Mouse (Mus musculus) G1E (cell line): Measurements from ENCODE around the gene Ptprh. TPM values are rescaled to one million over a fixed set of nuclear protein-coding genes. Genes with fewer than 3 reads are reported as not detected.
"Not testable (repeated sequence)": the region's sequence is repeated elsewhere in the genome, so short reads cannot be mapped to it uniquely, and the experiment has no call there.

Experiments used
- ATAC-seq: 2 replicates; pipeline ENCODE4 v1.8.0; 2016; ENCODE audit warnings: mild to moderate bottlenecking; ENCODE audit not compliant: insufficient number of reproducible peaks, poor library complexity, low FRiP score, severe bottlenecking; ENCODE audit errors: extremely low read depth
- DNase-seq: peaks from one replicate; pipeline ENCODE4 v3.0.0; 2012; ENCODE audit warnings: low spot score
- H3K27me3 ChIP-seq: 2 replicates; pipeline ENCODE4 v1.6.1; 2012; ENCODE audit warnings: mild to moderate bottlenecking, low read length, inconsistent platforms; ENCODE audit not compliant: insufficient read depth
- H3K36me3 ChIP-seq: replicated peaks from 2 replicates; pipeline ENCODE3; 2012; ENCODE audit warnings: mild to moderate bottlenecking, inconsistent platforms
- H3K4me1 ChIP-seq: 2 replicates; pipeline ENCODE4 v1.6.1; 2012; ENCODE audit warnings: low read depth, low read length, inconsistent platforms, mixed read lengths; ENCODE audit not compliant: insufficient read depth
- H3K4me3 ChIP-seq: 2 replicates; pipeline ENCODE4 v1.5.1; 2012; ENCODE audit warnings: low read depth, mild to moderate bottlenecking, inconsistent platforms, low read length, moderate library complexity, mixed read lengths
- H3K9me3 ChIP-seq: replicated peaks from 2 replicates; pipeline ENCODE4 v1.6.1; 2012; ENCODE audit warnings: inconsistent platforms
- CTCF ChIP-seq: IDR thresholded peaks from 2 replicates; pipeline ENCODE4 v1.5.1; 2012; ENCODE audit warnings: low read depth, low read length, inconsistent platforms, mixed read lengths
- GATA1 ChIP-seq: IDR thresholded peaks from 2 replicates; pipeline ENCODE4 v1.6.1; 2012; ENCODE audit warnings: borderline replicate concordance, low read length, inconsistent platforms, mixed read lengths
- GATA2 ChIP-seq: IDR thresholded peaks from 2 replicates; pipeline ENCODE4 v1.6.1; 2012; ENCODE audit warnings: low read depth, low read length, inconsistent platforms, borderline replicate concordance
- POLR2AphosphoS5 ChIP-seq: IDR thresholded peaks from 2 replicates; pipeline ENCODE4 v1.6.1; 2012; ENCODE audit warnings: low read depth, low read length, inconsistent platforms; ENCODE audit not compliant: insufficient replicate concordance
- TAL1 ChIP-seq: conservative IDR thresholded peaks from 2 replicates; pipeline ENCODE4 v1.6.1; 2012; ENCODE audit warnings: low read depth, low read length, inconsistent platforms, mixed read lengths
- polyA plus RNA-seq: library from polyadenylated mRNA; stranded (reverse); fragments of >175 nt; gene quantifications from 2 replicates; pipeline ENCODE4 v1.2.3, GENCODE M21; 2012
- total RNA-seq, 2 experiments: library from RNA; stranded (forward) in 1 of 2; stranded (reverse) in 1 of 2; fragments of 200-1000 nt in 1 of 2; fragments of >200 nt in 1 of 2; fragmentation: Nextera tagmentation in 1 of 2; gene quantifications; 2 replicates each; pipeline ENCODE4 v1.2.3; 2014 to 2017

The Ptprh gene
- total and polyA plus RNA-seq, 3 experiments = 0.05 TPM; not detected in 2

DNA sequence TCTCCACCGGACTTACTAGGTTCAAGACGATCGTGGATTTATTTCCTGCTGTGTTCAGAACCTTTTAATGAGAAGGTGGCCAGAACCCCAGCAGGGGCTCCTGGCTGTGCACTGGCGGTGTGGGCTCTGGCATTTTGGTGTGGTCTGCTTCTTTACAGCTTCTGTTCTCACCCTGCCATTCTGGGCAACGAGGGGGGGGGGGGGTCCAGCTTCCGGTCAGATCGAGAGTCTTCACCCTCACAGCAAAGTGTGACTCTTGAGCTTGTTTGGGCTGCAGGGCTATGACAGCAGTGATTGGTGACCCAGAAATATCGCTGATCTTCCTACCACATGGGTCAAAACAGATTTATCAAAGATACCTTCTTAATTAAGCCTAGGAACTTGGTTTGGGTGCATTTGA is 8.5 kb upstream of the Ptprh start:
- DNase-seq (no peak), ATAC-seq (no peak)
- Histone ChIP-seq H3K36me3 (no peaks in the 10 kb centered on the region), H3K9me3 (no peaks in the 10 kb centered on the region), H3K4me1 (peaks cover 3% of the 10 kb centered on the region), H3K4me3 (no peak overlapping the region), H3K27me3 (peaks cover 32% of the 10 kb centered on the region)
- no peak for TF ChIP-seq GATA2
- no peak for TF ChIP-seq CTCF
- no peak for TF ChIP-seq TAL1
- no peak for TF ChIP-seq POLR2AphosphoS5
- no peak for TF ChIP-seq GATA1

DNA sequence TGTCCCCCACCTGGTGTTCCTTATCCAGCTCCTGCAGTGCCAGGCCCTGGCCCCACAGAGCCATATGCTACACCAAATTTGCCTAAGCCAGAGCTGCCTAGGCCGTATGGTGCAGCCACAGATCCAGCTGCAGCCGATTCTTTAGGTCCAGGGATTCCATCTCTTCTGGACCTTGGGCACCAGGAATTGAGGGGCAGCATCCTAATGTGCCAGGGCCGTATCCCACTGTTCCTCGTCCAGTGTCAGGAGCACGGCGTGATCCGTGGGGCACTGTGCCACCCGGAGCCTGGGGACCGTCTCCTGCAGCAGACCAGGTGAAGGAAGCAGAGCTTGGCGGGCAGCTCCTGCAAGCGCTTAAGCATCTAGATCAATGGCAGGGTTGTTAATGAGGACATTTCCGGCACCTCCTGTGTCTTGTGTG is 8.1 kb upstream of the Ptprh start:
- H3K4me1 ChIP-seq = peaks cover 3% of the 10 kb centered on the region
- H3K36me3 ChIP-seq = no peaks in the 10 kb centered on the region
- no peak for DNase-seq
- H3K4me3 ChIP-seq = no peak overlapping the region
- ATAC-seq = no peak
- no peak for TF ChIP-seq GATA2
- TF ChIP-seq POLR2AphosphoS5 = no peak
- no peaks in the 10 kb centered on the region for H3K9me3 ChIP-seq
- peaks cover 32% of the 10 kb centered on the region for H3K27me3 ChIP-seq

DNA sequence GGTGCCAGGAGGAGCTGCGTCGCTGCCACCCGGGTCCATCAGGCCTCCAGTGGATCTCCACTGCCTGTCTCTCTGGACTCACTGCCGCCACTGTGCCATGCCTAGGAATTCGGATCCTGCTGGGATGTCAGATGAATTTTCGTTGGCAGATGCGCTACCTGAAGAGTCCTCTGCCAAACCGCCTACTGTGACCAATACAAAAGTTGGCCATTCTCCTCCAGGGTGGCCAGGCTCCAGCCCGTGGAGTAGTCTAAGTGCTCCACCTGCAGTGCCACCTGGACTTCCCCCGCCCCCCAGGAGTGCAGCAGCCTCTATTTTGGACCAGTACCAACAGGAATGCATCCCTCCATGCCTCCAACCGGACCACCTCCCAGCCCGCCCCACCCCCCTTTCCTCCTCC is 7.7 kb upstream of the Ptprh start:
- TF ChIP-seq GATA1 = no peak
- TF ChIP-seq CTCF = no peak
- no peak for TF ChIP-seq POLR2AphosphoS5
- no peak for TF ChIP-seq GATA2
- TF ChIP-seq TAL1 = no peak
- DNase-seq = no peak
- H3K4me3 ChIP-seq = no peak overlapping the region

DNA sequence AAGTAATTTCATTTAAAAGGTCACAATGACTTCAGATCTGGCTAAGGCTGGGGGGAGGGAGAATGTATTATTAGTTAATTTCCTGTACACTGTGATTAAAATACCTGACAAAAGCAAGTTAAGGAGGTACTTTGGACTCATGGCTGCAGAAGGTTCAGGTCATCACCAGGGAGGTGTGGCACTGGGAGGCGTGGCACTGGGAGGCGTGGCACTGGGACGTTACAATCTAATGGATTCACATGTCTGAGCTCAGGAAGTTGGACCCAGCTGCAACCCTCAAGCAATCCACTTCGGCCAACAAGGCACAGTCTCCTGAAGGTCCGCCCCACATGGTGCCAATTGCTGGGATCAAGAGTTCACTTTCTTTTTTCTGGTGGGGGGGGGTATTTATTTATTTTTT is 4.2 kb upstream of the Ptprh start:
- DNase-seq = no peak

More for the DNA sequence above, 7.7 kb upstream of the Ptprh start:
- H3K36me3 ChIP-seq = no peaks in the 10 kb centered on the region
- H3K4me1 ChIP-seq = peaks cover 3% of the 10 kb centered on the region
- ATAC-seq = no peak
- H3K27me3 ChIP-seq = peaks cover 30% of the 10 kb centered on the region
- H3K9me3 ChIP-seq = no peaks in the 10 kb centered on the region

DNA sequence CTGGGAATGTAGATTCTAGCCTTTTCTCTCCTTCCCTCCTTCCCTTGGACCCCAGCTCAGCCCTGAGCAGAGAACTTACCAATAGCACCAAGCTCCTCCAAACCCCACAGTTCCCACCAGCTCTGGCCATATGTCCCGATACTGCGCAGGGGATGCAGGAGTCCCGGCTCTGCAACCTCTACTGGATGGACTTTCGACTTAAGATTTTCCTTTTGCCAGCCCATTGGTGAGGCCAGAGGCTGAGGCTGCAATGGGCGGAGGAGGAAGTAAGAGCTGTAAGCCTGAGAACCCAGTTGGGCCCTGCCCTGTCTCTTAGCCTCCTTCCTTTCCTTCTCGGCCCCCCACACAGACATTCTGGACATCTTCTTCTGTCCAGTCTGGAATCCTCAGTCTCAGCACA is 872 bp downstream of the Ptprh start:
- ATAC-seq (no peak), DNase-seq (no peak)
- TF ChIP-seq POLR2AphosphoS5 (no peak), CTCF (no peak), GATA1 (no peak), TAL1 (no peak), GATA2 (no peak)
- Histone ChIP-seq H3K36me3 (no peaks in the 10 kb centered on the region), H3K9me3 (no peaks in the 10 kb centered on the region), H3K27me3 (no peaks in the 10 kb centered on the region; the same call in none of the 2 replicates), H3K4me1 (peaks cover under 1% of the 10 kb centered on the region), H3K4me3 (no peak overlapping the region)

More for the DNA sequence above, 4.2 kb upstream of the Ptprh start:
- no peak overlapping the region for H3K4me3 ChIP-seq
- no peak for ATAC-seq
- H3K9me3 ChIP-seq = no peaks in the 10 kb centered on the region
- H3K27me3 ChIP-seq = peaks cover 12% of the 10 kb centered on the region
- H3K4me1 ChIP-seq = peaks cover 3% of the 10 kb centered on the region
- H3K36me3 ChIP-seq = no peaks in the 10 kb centered on the region
- no peak for TF ChIP-seq GATA1
- no peak for TF ChIP-seq GATA2

DNA sequence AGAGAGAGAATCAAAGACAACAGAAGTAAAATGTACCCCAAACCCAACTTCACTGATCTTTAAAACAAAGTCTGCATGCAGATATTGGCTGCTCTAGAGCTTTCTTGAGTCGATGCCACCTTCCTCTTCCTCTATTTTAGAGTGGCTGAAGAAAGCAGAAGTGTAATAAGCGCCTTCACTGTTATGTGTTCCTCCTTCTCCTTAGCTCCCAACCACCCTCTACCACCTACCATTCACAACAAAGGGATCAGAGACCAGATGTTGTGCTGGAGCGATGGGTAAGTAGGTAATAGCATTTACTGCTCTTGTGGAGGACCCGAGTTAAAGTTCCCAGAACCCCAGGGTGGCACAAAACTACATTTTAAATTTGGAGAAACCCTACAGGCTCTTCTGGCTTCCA is 6.8 kb downstream of the Ptprh start:
- ATAC-seq, H3K9me3 ChIP-seq, H3K4me3 ChIP-seq, H3K36me3 ChIP-seq, DNase-seq, H3K4me1 ChIP-seq, H3K27me3 ChIP-seq: not testable (repeated sequence)

DNA sequence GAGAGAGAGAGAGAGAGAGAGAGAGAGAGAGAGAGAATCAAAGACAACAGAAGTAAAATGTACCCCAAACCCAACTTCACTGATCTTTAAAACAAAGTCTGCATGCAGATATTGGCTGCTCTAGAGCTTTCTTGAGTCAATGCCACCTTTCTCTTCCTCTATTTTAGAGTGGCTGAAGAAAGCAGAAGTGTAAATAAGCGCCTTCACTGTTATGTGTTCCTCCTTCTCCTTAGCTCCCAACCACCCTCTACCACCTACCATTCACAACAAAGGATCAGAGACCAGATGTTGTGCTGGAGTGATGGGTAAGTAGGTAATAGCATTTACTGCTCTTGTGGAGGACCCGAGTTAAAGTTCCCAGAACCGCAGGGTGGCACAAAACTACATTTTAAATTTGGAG is 22.4 kb downstream of the Ptprh start:
- not testable (repeated sequence) for H3K36me3 ChIP-seq, H3K4me3 ChIP-seq, H3K9me3 ChIP-seq, H3K4me1 ChIP-seq, H3K27me3 ChIP-seq, DNase-seq, ATAC-seq

DNA sequence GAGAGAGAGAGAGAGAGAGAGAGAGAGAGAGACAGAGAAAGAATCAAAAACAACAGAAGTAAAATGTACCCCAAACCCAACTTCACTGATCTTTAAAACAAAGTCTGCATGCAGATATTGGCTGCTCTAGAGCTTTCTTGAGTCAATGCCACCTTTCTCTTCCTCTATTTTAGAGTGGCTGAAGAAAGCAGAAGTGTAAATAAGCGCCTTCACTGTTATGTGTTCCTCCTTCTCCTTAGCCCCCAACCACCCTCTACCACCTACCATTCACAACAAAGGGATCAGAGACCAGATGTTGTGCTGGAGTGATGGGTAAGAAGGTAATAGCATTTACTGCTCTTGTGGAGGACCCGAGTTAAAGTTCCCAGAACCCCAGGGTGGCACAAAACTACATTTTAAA is 31.5 kb downstream of the Ptprh start:
- ATAC-seq, H3K4me3 ChIP-seq, H3K27me3 ChIP-seq: not testable (repeated sequence)

More for the DNA sequence above, 31.5 kb downstream of the Ptprh start:
- H3K4me1 ChIP-seq, DNase-seq, H3K36me3 ChIP-seq, H3K9me3 ChIP-seq: not testable (repeated sequence)
